Mouse (Mus musculus): ENCODE measurements around the gene Dis3l. TPM values are rescaled to one million over a fixed set of nuclear protein-coding genes. Genes with fewer than 3 reads are reported as not detected.
"Not testable (repeated sequence)": the region's sequence is repeated elsewhere in the genome, so short reads cannot be mapped to it uniquely, and the experiment has no call there.

The Dis3l gene
- polyA plus RNA-seq, 1 experiment from 2014 or later, result 16.9 TPM

GRCm38 (mm10) chr9:64273757-64274156 is 67.3 kb downstream of the Dis3l start:
- no peak for ATAC-seq (ENCODE audit: insufficient number of reproducible peaks, low FRiP score, low TSS enrichment, low read depth)
- Histone ChIP-seq H3K9me3 (no peaks in the 10 kb centered on the region), H3K9ac (no peak overlapping the region), H3K27me3 (no peaks in the 10 kb centered on the region), H3K4me2 (no peak overlapping the region), H3K4me3 (no peak overlapping the region), H3K4me1 (no peaks in the 10 kb centered on the region), H3K27ac (no peak overlapping the region), H3K36me3 (no peaks in the 10 kb centered on the region)
- WGBS, result 75% methylated on average over 4 of the region's 4 CpGs

GRCm38 (mm10) chr9:64272611-64273010 is 68.5 kb downstream of the Dis3l start:
- Histone ChIP-seq H3K36me3 (no peaks in the 10 kb centered on the region), H3K4me1 (no peaks in the 10 kb centered on the region), H3K4me2 (no peak overlapping the region), H3K27ac (no peak overlapping the region), H3K9me3 (no peaks in the 10 kb centered on the region), H3K9ac (no peak overlapping the region), H3K27me3 (no peaks in the 10 kb centered on the region), H3K4me3 (no peak overlapping the region)
- WGBS, result 36% methylated on average over 7 of the region's 7 CpGs
- ATAC-seq (ENCODE audit: insufficient number of reproducible peaks, low FRiP score, low TSS enrichment, low read depth), result no peak

- no peak overlapping the region for H3K9ac ChIP-seq
- no peak overlapping the region for H3K4me2 ChIP-seq
- WGBS, result 71% methylated on average over 3 of the region's 3 CpGs
- no peaks in the 10 kb centered on the region for H3K4me1 ChIP-seq
- H3K27me3 ChIP-seq, result no peaks in the 10 kb centered on the region
- no peak for ATAC-seq (ENCODE audit: insufficient number of reproducible peaks, low FRiP score, low TSS enrichment, low read depth)
- no peaks in the 10 kb centered on the region for H3K9me3 ChIP-seq
- H3K27ac ChIP-seq, result no peak overlapping the region
- H3K4me3 ChIP-seq, result no peak overlapping the region
- H3K36me3 ChIP-seq, result no peaks in the 10 kb centered on the region
Observed at GRCm38 (mm10) chr9:64271249-64271648, 69.8 kb downstream of the Dis3l start.

- H3K4me2 ChIP-seq; H3K4me1 ChIP-seq; H3K36me3 ChIP-seq; H3K4me3 ChIP-seq; H3K27me3 ChIP-seq; H3K9ac ChIP-seq; ATAC-seq (ENCODE audit: insufficient number of reproducible peaks, low FRiP score, low TSS enrichment, low read depth); H3K27ac ChIP-seq; H3K9me3 ChIP-seq: not testable (repeated sequence)
- 96% methylated on average over 8 of the region's 8 CpGs for WGBS
Observed at GRCm38 (mm10) chr9:64268836-64269235, 72.3 kb downstream of the Dis3l start.

GRCm38 (mm10) chr9:64268196-64268595 is 72.9 kb downstream of the Dis3l start:
- Histone ChIP-seq H3K9me3 (no peaks in the 10 kb centered on the region), H3K4me1 (no peaks in the 10 kb centered on the region), H3K36me3 (no peaks in the 10 kb centered on the region), H3K27me3 (no peaks in the 10 kb centered on the region), H3K4me3 (no peak overlapping the region), H3K4me2 (no peak overlapping the region), H3K9ac (no peak overlapping the region), H3K27ac (no peak overlapping the region)
- WGBS, result 79% methylated on average over 10 of the region's 10 CpGs
- ATAC-seq (ENCODE audit: insufficient number of reproducible peaks, low FRiP score, low TSS enrichment, low read depth), result no peak

- no peaks in the 10 kb centered on the region for H3K36me3 ChIP-seq
- H3K9ac ChIP-seq, result no peak overlapping the region
- H3K4me3 ChIP-seq, result no peak overlapping the region
- 91% methylated on average over 1 of the region's 1 CpGs for WGBS
- H3K9me3 ChIP-seq, result no peaks in the 10 kb centered on the region
- H3K27me3 ChIP-seq, result no peaks in the 10 kb centered on the region
- H3K4me2 ChIP-seq, result no peak overlapping the region
- H3K4me1 ChIP-seq, result no peaks in the 10 kb centered on the region
- ATAC-seq (ENCODE audit: insufficient number of reproducible peaks, low FRiP score, low TSS enrichment, low read depth), result no peak
- H3K27ac ChIP-seq, result no peak overlapping the region
Observed at GRCm38 (mm10) chr9:64267231-64267630, 73.9 kb downstream of the Dis3l start.

- Histone ChIP-seq H3K27ac (no peak overlapping the region), H3K4me2 (no peak overlapping the region), H3K36me3 (no peaks in the 10 kb centered on the region), H3K4me1 (no peaks in the 10 kb centered on the region), H3K9ac (no peak overlapping the region), H3K9me3 (no peaks in the 10 kb centered on the region), H3K27me3 (no peaks in the 10 kb centered on the region), H3K4me3 (no peak overlapping the region)
- 31% methylated on average over 1 of the region's 1 CpGs for whole genome bisulfite sequencing
- ATAC-seq (ENCODE audit: insufficient number of reproducible peaks, low FRiP score, low TSS enrichment, low read depth), result no peak
Observed at GRCm38 (mm10) chr9:64264813-64265212, 76.3 kb downstream of the Dis3l start.

GRCm38 (mm10) chr9:64261023-64261422 is 80.1 kb downstream of the Dis3l start:
- no peak for ATAC-seq (ENCODE audit: insufficient number of reproducible peaks, low FRiP score, low TSS enrichment, low read depth)
- H3K27ac ChIP-seq, result no peak overlapping the region
- no peaks in the 10 kb centered on the region for H3K36me3 ChIP-seq
- H3K27me3 ChIP-seq, result no peaks in the 10 kb centered on the region
- no peaks in the 10 kb centered on the region for H3K4me1 ChIP-seq
- WGBS, result 88% methylated on average over 4 of the region's 4 CpGs
- H3K9ac ChIP-seq, result no peak overlapping the region
- no peaks in the 10 kb centered on the region for H3K9me3 ChIP-seq
- H3K4me2 ChIP-seq, result no peak overlapping the region
- no peak overlapping the region for H3K4me3 ChIP-seq

GRCm38 (mm10) chr9:64259906-64260305 is 81.2 kb downstream of the Dis3l start:
- H3K36me3 ChIP-seq, result no peaks in the 10 kb centered on the region
- ATAC-seq (ENCODE audit: insufficient number of reproducible peaks, low FRiP score, low TSS enrichment, low read depth), result no peak
- no peaks in the 10 kb centered on the region for H3K9me3 ChIP-seq
- H3K4me1 ChIP-seq, result no peaks in the 10 kb centered on the region
- H3K4me3 ChIP-seq, result no peak overlapping the region
- no peak overlapping the region for H3K4me2 ChIP-seq
- H3K27me3 ChIP-seq, result no peaks in the 10 kb centered on the region
- no peak overlapping the region for H3K27ac ChIP-seq
- no peak overlapping the region for H3K9ac ChIP-seq
- WGBS, result 90% methylated on average over 5 of the region's 5 CpGs

Other genes with a start within 250 kb of the Dis3l start
- gene Lctl, start 224.1 kb downstream of the Dis3l start, polyA plus RNA-seq (2015; fragmentation: Nextera tagmentation; extraction: Ambion mirVana), result 0.13 TPM in 1 of 2 replicates, not detected in the other
- gene Zwilch, start 168.2 kb downstream of the Dis3l start, polyA plus RNA-seq (2015; fragmentation: Nextera tagmentation; extraction: Ambion mirVana), result 17.1 and 17.3 TPM in 2 replicates
- 1,189 and 1,208 TPM in 2 replicates for gene Rpl4, start 167.9 kb downstream of the Dis3l start, polyA plus RNA-seq (2015; fragmentation: Nextera tagmentation; extraction: Ambion mirVana)
- 30.3 and 31.1 TPM in 2 replicates for gene Snapc5, start 162.0 kb downstream of the Dis3l start, polyA plus RNA-seq (2015; fragmentation: Nextera tagmentation; extraction: Ambion mirVana)
- gene Uchl4, start 106.1 kb downstream of the Dis3l start, polyA plus RNA-seq (2015; fragmentation: Nextera tagmentation; extraction: Ambion mirVana), result 1.3 and 2.5 TPM in 2 replicates
- 80.6 and 95.9 TPM in 2 replicates for gene Map2k1, start 87.7 kb downstream of the Dis3l start, polyA plus RNA-seq (2015; fragmentation: Nextera tagmentation; extraction: Ambion mirVana)
- 164 and 174 TPM in 2 replicates for gene Tipin, start 59.7 kb downstream of the Dis3l start, polyA plus RNA-seq (2015; fragmentation: Nextera tagmentation; extraction: Ambion mirVana)
- 0.83 and 1.3 TPM in 2 replicates for gene Megf11, start 44.3 kb upstream of the Dis3l start, polyA plus RNA-seq (2015; fragmentation: Nextera tagmentation; extraction: Ambion mirVana)